ENCODE assay signal across 8 mouse cellular contexts in the genomic region with DNA sequence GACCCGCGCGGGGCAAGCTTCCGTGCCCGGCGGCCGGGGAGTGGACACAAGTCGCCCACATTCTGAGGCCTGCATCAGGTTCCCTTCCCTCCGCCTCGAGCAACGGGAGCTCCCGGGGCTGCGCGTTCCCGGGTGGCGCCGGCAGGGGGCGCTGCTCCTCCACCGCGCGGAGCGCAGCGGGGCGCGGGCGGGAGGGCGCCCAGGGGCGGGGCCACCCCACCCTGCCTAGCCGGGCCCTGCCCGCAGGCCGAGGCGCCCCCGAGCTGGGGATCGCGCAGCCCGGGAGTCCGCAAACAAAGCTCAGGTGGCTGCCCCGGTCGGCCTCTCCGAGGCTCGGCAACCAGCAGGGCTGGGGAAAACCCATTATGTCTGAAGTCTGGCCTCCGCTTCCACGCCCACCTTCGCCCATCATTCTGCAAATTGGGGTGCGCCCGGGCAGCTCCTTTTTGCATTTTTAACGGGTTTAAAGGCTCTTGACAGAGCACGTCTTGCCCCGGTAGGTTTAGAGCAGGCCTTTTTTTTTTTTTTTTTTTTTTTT. TPM values are rescaled to one million over a fixed set of nuclear protein-coding genes. Genes with fewer than 3 reads are reported as not detected.
A peak's percentile ranks its signal among the peaks of the same experiment; 100 is the strongest.
DNase-seq lines count a peak whose midpoint lies in the region; ATAC-seq lines count a peak whose summit lies in the region.

No protein-coding gene starts in this region.

- WGBS in hindbrain, embryonic 14.5 days: under 1% methylated on average over 47 of the region's 49 CpGs

- peak overlapping the region; percentile 95 for H3K4me3 ChIP-seq in hindbrain, embryonic 14.5 days (replicated peaks; ENCODE audit: low read length)

- H3K36me3 ChIP-seq in hindbrain, embryonic 14.5 days (replicated peaks; ENCODE audit: control insufficient read depth, insufficient read depth): peaks cover 41% of the 10 kb centered on the region

- no peaks in the 10 kb centered on the region for H3K9me3 ChIP-seq in hindbrain, embryonic 14.5 days (ENCODE audit: control insufficient read depth, low read length)

- DNase-seq in R1 (ENCODE audit: low read depth, low spot score): peak; percentile 77
- peak; percentile 94 to 96 for DNase-seq in cerebellum, postnatal 14 days
- peak; percentile 88 to 89 for DNase-seq in frontal cortex, postnatal 25 days (ENCODE audit: low spot score in 2 of 2)
- DNase-seq in hindbrain, embryonic 14.5 days (ENCODE audit: low spot score): peak; percentile 91
- DNase-seq in layer of hippocampus, postnatal 36 days: peak; percentile 93 to 94
- DNase-seq in lung, postnatal 25 days (ENCODE audit: low spot score): peak; percentile 91
- DNase-seq in retina, adult 2 months (ENCODE audit: low read depth, low spot score): peak; percentile 78
- peak; percentile 96 for DNase-seq in thymus, postnatal 25 days

- peak overlapping the region; percentile 91 for H3K4me2 ChIP-seq in hindbrain, embryonic 14.5 days (replicated peaks)

- no peaks in the 10 kb centered on the region for H3K27me3 ChIP-seq in hindbrain, embryonic 14.5 days (ENCODE audit: control insufficient read depth, insufficient read depth, low read length)

- peaks cover 30% of the 10 kb centered on the region for H3K4me1 ChIP-seq in hindbrain, embryonic 14.5 days (replicated peaks; ENCODE audit: control insufficient read depth, insufficient read depth, low read length)

- ATAC-seq in hindbrain, embryonic 14.5 days (ENCODE audit: low FRiP score): peak; percentile 39

- H3K27ac ChIP-seq in hindbrain, embryonic 14.5 days: peak overlapping the region; percentile 100

- H3K9ac ChIP-seq in hindbrain, embryonic 14.5 days: peak overlapping the region; percentile 100

RNA-seq across cellular contexts. Expression of a gene that starts 1.7 kb away (rescaled TPM):
- 296 and 310 TPM in 2 replicates for polyA plus RNA-seq in hindbrain, embryonic 14.5 days (2014; fragmentation: Nextera tagmentation; extraction: Ambion mirVana)
- 100 to 1,000 TPM; 111 to 113 TPM for total RNA-seq in layer of hippocampus, postnatal 36 days (2021)

Comparison
In these comparisons a context has a peak if more than half of its experiments do, and no peak if none do; other contexts are left out.
1. Peak in every context shown above with its lines: DNase-seq, ATAC-seq, H3K4me3 ChIP-seq and H3K27ac ChIP-seq.